Mouse (Mus musculus) heart, postnatal 36 days (tissue): ENCODE results near the gene Hoxc10. TPM values are rescaled to one million over a fixed set of nuclear protein-coding genes. Genes with fewer than 3 reads are reported as not detected.

Source experiments
- microRNA-seq, 2 experiments: library from miRNA; unstranded; fragments of <30 nt; microRNA quantifications; one replicate each; pipeline ENCODE4 v1.2.0; 2021; ENCODE audit warnings: borderline number of aligned reads in 2 of 2
- total RNA-seq, 2 experiments: library from RNA; stranded (reverse); gene quantifications; 2 replicates each; pipeline ENCODE4 v1.2.3; 2021

Hoxc10 gene
- total RNA-seq, 2 experiments from 2014 or later = not detected

Small RNA genes lying within 50 kb of the gene (microRNA-seq; reads per million reads assigned to microRNA genes)
- gene Mir196a-2 (0 to 0.67 reads per million in 2 experiments), gene Mir615 (2.2 to 9.4 reads per million in 2 experiments)

Other genes starting within 250 kb of the Hoxc10 start
- 100 to 1,000 TPM; 111 to 137 TPM for gene Calcoco1, start 244.6 kb upstream of the Hoxc10 start, total RNA-seq
- not detected for gene Hoxc13, start 45.7 kb upstream of the Hoxc10 start, total RNA-seq
- not detected for gene Hoxc12, start 30.0 kb upstream of the Hoxc10 start, total RNA-seq
- not detected for gene Hoxc11, start 12.4 kb upstream of the Hoxc10 start, total RNA-seq
- gene Hoxc5, start 647 bp downstream of the Hoxc10 start, total RNA-seq = not detected
- not detected for gene Hoxc9, start 9.6 kb downstream of the Hoxc10 start, total RNA-seq
- gene Hoxc8, start 23.8 kb downstream of the Hoxc10 start, total RNA-seq = not detected
- under 1 TPM in 1 of 2 experiments, not detected in 1; 0.25 TPM for gene Hoxc6, start 31.5 kb downstream of the Hoxc10 start, total RNA-seq
- gene Hoxc4, start 52.1 kb downstream of the Hoxc10 start, total RNA-seq = not detected
- 10 to 100 TPM; 13.2 to 15.7 TPM for gene Smug1, start 200.3 kb downstream of the Hoxc10 start, total RNA-seq